Mouse (Mus musculus) CH12.LX (cell line): Measurements from ENCODE around the gene Atp8a2. TPM values are rescaled to one million over a fixed set of nuclear protein-coding genes. Genes with fewer than 3 reads are reported as not detected.

Experiments
- DNase-seq: peaks from one replicate; pipeline ENCODE4 v3.0.0-alpha.2; 2013; ENCODE audit errors: extremely low read depth
- H3K27ac ChIP-seq: 2 replicates; pipeline ENCODE4 v1.5.1; 2012; ENCODE audit warnings: low read depth, mild to moderate bottlenecking, control low read depth, moderate library complexity; ENCODE audit not compliant: insufficient read depth
- H3K27me3 ChIP-seq: replicated peaks from 2 replicates; pipeline ENCODE3; 2012; ENCODE audit warnings: inconsistent platforms
- H3K36me3 ChIP-seq, 2 experiments: replicated peaks in 1 of 2; 2 replicates each; pipeline versions ENCODE3 to v1.6.1; 2012; ENCODE audit warnings: inconsistent platforms in 1 of 2, low read length in 1 of 2, mild to moderate bottlenecking in 1 of 2, mixed read lengths in 1 of 2, moderate library complexity in 1 of 2; ENCODE audit not compliant: control insufficient read depth in 1 of 2, insufficient read depth in 1 of 2
- H3K4me1 ChIP-seq, 2 experiments: 2 replicates each; pipeline ENCODE4 v1.6.1; 2012; ENCODE audit warnings: inconsistent platforms in 1 of 2, moderate library complexity in 1 of 2; ENCODE audit not compliant: insufficient read depth in 2 of 2, control insufficient read depth in 1 of 2
- H3K4me2 ChIP-seq: 2 replicates; pipeline ENCODE4 v1.6.1; 2012; ENCODE audit warnings: low read depth, mild to moderate bottlenecking, control low read depth; ENCODE audit not compliant: poor library complexity, insufficient read depth, severe bottlenecking
- H3K4me3 ChIP-seq, 3 experiments: fragments of 150-350 bp in 1 of 3; sonication (generic) in 1 of 3; replicated peaks in 1 of 3; 2 replicates each; pipeline versions ENCODE3 to v1.5.1; 2011 to 2012; ENCODE audit warnings: low read depth in 2 of 3, low read length in 2 of 3, mild to moderate bottlenecking in 2 of 3, moderate library complexity in 2 of 3, control low read depth in 1 of 3, improper control_type of control experiment in 1 of 3, inconsistent platforms in 1 of 3, mixed read lengths in 1 of 3; ENCODE audit not compliant: poor library complexity in 1 of 3
- H3K79me2 ChIP-seq: replicated peaks from 2 replicates; pipeline ENCODE4 v1.6.1; 2012; ENCODE audit warnings: mild to moderate bottlenecking, moderate library complexity; ENCODE audit not compliant: control insufficient read depth, poor library complexity, insufficient read depth, severe bottlenecking; ENCODE audit errors: extremely low read depth
- H3K9ac ChIP-seq: 2 replicates; pipeline ENCODE4 v1.6.1; 2012; ENCODE audit warnings: low read depth, mild to moderate bottlenecking, control low read depth, moderate library complexity; ENCODE audit not compliant: insufficient read depth
- H3K9me3 ChIP-seq: replicated peaks from 2 replicates; pipeline ENCODE3; 2012; ENCODE audit warnings: low read length, inconsistent platforms, mixed read lengths
- BHLHE40 ChIP-seq: IDR thresholded peaks from 2 replicates; pipeline ENCODE4 v1.6.1; 2011; ENCODE audit warnings: mild to moderate bottlenecking, low read depth, low read length, improper control_type of control experiment
- CHD1 ChIP-seq: IDR thresholded peaks from 2 replicates; pipeline ENCODE4 v1.6.1; 2012; ENCODE audit warnings: low read depth, low read length, improper control_type of control experiment, inconsistent platforms
- CHD2 ChIP-seq: IDR thresholded peaks from 2 replicates; pipeline ENCODE4 v1.6.1; 2011; ENCODE audit warnings: low read length, improper control_type of control experiment
- E2F4 ChIP-seq: IDR thresholded peaks from 2 replicates; pipeline ENCODE4 v1.6.1; 2011; ENCODE audit warnings: low read depth, low read length, improper control_type of control experiment; ENCODE audit not compliant: insufficient replicate concordance
- ELF1 ChIP-seq: IDR thresholded peaks from 2 replicates; pipeline ENCODE4 v1.6.1; 2014; ENCODE audit warnings: low read depth, mild to moderate bottlenecking, inconsistent platforms, low read length, improper control_type of control experiment
- EP300 ChIP-seq: IDR thresholded peaks from 2 replicates; pipeline ENCODE4 v1.6.1; 2011; ENCODE audit warnings: low read length, improper control_type of control experiment
- ETS1 ChIP-seq: conservative IDR thresholded peaks from 2 replicates; pipeline ENCODE4 v1.6.1; 2012; ENCODE audit warnings: low read depth, mild to moderate bottlenecking, inconsistent platforms, low read length, improper control_type of control experiment, moderate library complexity
- HCFC1 ChIP-seq: IDR thresholded peaks from 2 replicates; pipeline ENCODE4 v1.6.1; 2012; ENCODE audit warnings: low read depth, mild to moderate bottlenecking, inconsistent platforms, low read length, improper control_type of control experiment
- JUN ChIP-seq: IDR thresholded peaks from 2 replicates; pipeline ENCODE4 v1.6.1; 2011; ENCODE audit warnings: low read depth, mild to moderate bottlenecking, low read length, improper control_type of control experiment, moderate library complexity; ENCODE audit not compliant: insufficient read depth
- KAT2A ChIP-seq: IDR thresholded peaks from 2 replicates; pipeline ENCODE4 v1.6.1; 2012; ENCODE audit warnings: low read length, improper control_type of control experiment, inconsistent platforms; ENCODE audit not compliant: insufficient replicate concordance
- NELFE ChIP-seq: IDR thresholded peaks from 2 replicates; pipeline ENCODE4 v1.6.1; 2011; ENCODE audit warnings: low read depth, low read length, improper control_type of control experiment
- RAD21 ChIP-seq: IDR thresholded peaks from 2 replicates; pipeline ENCODE4 v1.6.1; 2011; ENCODE audit warnings: low read depth, mild to moderate bottlenecking, low read length, improper control_type of control experiment, moderate library complexity
- RCOR1 ChIP-seq: conservative IDR thresholded peaks from 2 replicates; pipeline ENCODE4 v1.6.1; 2012; ENCODE audit warnings: low read depth, mild to moderate bottlenecking, inconsistent platforms, low read length, improper control_type of control experiment
- SIN3A ChIP-seq: IDR thresholded peaks from 2 replicates; pipeline ENCODE4 v1.6.1; 2012; ENCODE audit warnings: low read length, improper control_type of control experiment, inconsistent platforms
- SMC3 ChIP-seq: IDR thresholded peaks from 2 replicates; pipeline ENCODE4 v1.6.1; 2011; ENCODE audit warnings: low read depth, low read length, improper control_type of control experiment
- USF1 ChIP-seq: IDR thresholded peaks from 2 replicates; pipeline ENCODE4 v1.6.1; 2014; ENCODE audit warnings: low read depth, mild to moderate bottlenecking, inconsistent platforms, low read length, improper control_type of control experiment
- USF2 ChIP-seq: conservative IDR thresholded peaks from 2 replicates; pipeline ENCODE4 v1.6.1; 2011; ENCODE audit warnings: low read depth, low read length, improper control_type of control experiment
- ZC3H11A ChIP-seq: IDR thresholded peaks from 2 replicates; pipeline ENCODE4 v1.6.1; 2012; ENCODE audit warnings: low read depth, mild to moderate bottlenecking, inconsistent platforms, low read length, improper control_type of control experiment
- ZKSCAN1 ChIP-seq: IDR thresholded peaks from 2 replicates; pipeline ENCODE4 v1.6.1; 2012; ENCODE audit warnings: low read depth, inconsistent platforms, low read length, improper control_type of control experiment, borderline replicate concordance
- ZMIZ1 ChIP-seq: IDR thresholded peaks from 2 replicates; pipeline ENCODE4 v1.6.1; 2012; ENCODE audit warnings: low read depth, mild to moderate bottlenecking, inconsistent platforms, low read length, improper control_type of control experiment
- ZNF384 ChIP-seq: IDR thresholded peaks from 2 replicates; pipeline ENCODE4 v1.6.1; 2012; ENCODE audit warnings: low read depth, low read length, improper control_type of control experiment, inconsistent platforms
- dilution Hi-C: fragments of 300-500 bp; cut with MboI; formaldehyde crosslinking; loops from 2 replicates; pipeline ENCODE4 v1.14.3; 2020; ENCODE audit warnings: low sequenced_read_pairs; ENCODE audit not compliant: extremely low pct_unique_long_range_greater_than_20kb, extremely low pct_ligation_motif_present
- in situ Hi-C: fragments of 300-500 bp; cut with MboI; formaldehyde crosslinking; loops from 3 replicates; pipeline ENCODE4 v1.14.3; 2019; ENCODE audit warnings: low sequenced_read_pairs, low pct_ligation_motif_present, low pct_unique_long_range_greater_than_20kb, mixed read lengths
- polyA plus RNA-seq: library from polyadenylated mRNA; unstranded; fragments of >175 nt; gene quantifications from 2 replicates; pipeline ENCODE4 v1.2.1, GENCODE M21; 2012; ENCODE audit warnings: low read depth; ENCODE audit not compliant: insufficient read length
- total RNA-seq, 2 experiments: library from RNA; depleted of rRNA; stranded (reverse); fragments of 300-350 nt in 1 of 2; fragments of >200 nt in 1 of 2; gene quantifications; 2 replicates each; pipeline ENCODE4 v1.2.3; 2012 to 2014

The Atp8a2 gene
- total and polyA plus RNA-seq, 3 experiments = 0.15 to 0.29 (median 0.21) TPM

- no peak overlapping the region for H3K4me3 ChIP-seq
- H3K9me3 ChIP-seq = no peaks in the 10 kb centered on the region
- DNase-seq = no peak
- no peak overlapping the region for H3K4me2 ChIP-seq
- H3K36me3 ChIP-seq = no peaks in the 10 kb centered on the region
- dilution Hi-C loops (no loop called here), in situ Hi-C loops (no loop called here)
- H3K4me1 ChIP-seq = peaks cover under 1 to 5% of the 10 kb centered on the region in 2 experiments; a peak in 2 of 4 replicates
- no peak overlapping the region for H3K9ac ChIP-seq
- TF ChIP-seq JUN (no peak), E2F4 (no peak), ZMIZ1 (no peak), ZKSCAN1 (no peak), USF2 (no peak), RAD21 (no peak), SIN3A (no peak), CHD2 (no peak), ZNF384 (no peak), ELF1 (no peak), ZC3H11A (no peak)
- H3K79me2 ChIP-seq = no peaks in the 10 kb centered on the region
- H3K27ac ChIP-seq = no peak overlapping the region
- H3K27me3 ChIP-seq = no peaks in the 10 kb centered on the region
These were observed 510.8 kb downstream of the Atp8a2 start for GRCm38 (mm10) chr14:59686229-59686628.

- no peak overlapping the region for H3K9ac ChIP-seq
- no peak overlapping the region for H3K4me3 ChIP-seq
- TF ChIP-seq SMC3 = no peak
- no peak for TF ChIP-seq ELF1
- TF ChIP-seq BHLHE40 = no peak
- TF ChIP-seq ZMIZ1 = no peak
- no peak for TF ChIP-seq ETS1
- no peak for TF ChIP-seq RCOR1
- TF ChIP-seq NELFE = no peak
- no peak for TF ChIP-seq USF1
- no peak for TF ChIP-seq EP300
- TF ChIP-seq HCFC1 = no peak
- no peak for TF ChIP-seq CHD1
- TF ChIP-seq ZNF384 = no peak
- no peak for TF ChIP-seq KAT2A
- no peak for TF ChIP-seq JUN
- H3K36me3 ChIP-seq = no peaks in the 10 kb centered on the region
- H3K79me2 ChIP-seq = no peaks in the 10 kb centered on the region
- H3K27ac ChIP-seq = no peak overlapping the region
- in situ Hi-C loops (no loop called here), dilution Hi-C loops (no loop called here)
- no peak overlapping the region for H3K4me2 ChIP-seq
- no peaks in the 10 kb centered on the region for H3K4me1 ChIP-seq
- DNase-seq = no peak
- H3K27me3 ChIP-seq = no peaks in the 10 kb centered on the region
- H3K9me3 ChIP-seq = no peaks in the 10 kb centered on the region
These were observed 511.6 kb downstream of the Atp8a2 start for GRCm38 (mm10) chr14:59685343-59685742.
